In the genomic region with DNA sequence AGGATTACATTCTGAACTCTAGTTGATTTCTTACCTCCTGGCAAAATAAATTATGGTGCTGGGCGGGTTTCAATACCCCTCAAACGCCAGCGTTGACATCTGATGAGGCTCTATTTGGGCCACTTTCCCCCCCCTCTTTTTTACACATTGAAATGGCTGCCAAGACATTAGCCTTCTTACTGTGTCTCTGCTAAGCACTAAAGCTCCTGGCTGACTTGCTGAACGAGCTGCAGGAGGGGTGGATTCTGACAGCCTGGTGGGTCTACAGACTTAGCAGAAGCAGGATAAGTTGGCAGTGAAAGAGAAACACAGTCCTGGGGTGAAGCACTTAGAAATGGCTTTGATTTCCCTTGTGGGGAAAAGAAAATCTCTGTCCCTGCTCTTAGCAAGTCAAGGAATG, we compare ENCODE assay signal across 17 mouse cellular contexts.
DNase-seq lines count a peak whose midpoint lies in the region; ATAC-seq and TF ChIP-seq lines count a peak whose summit lies in the region.
"Had no signal": no experiment of that assay in that cellular context is flagged by ENCODE, and none has a peak within 500 bp of the region (broad histone marks: within the 10 kb centered on the region; RNA-seq: fewer than 3 reads in every experiment).

No protein-coding gene starts in this region.

- no peak for TF ChIP-seq CTCF in hindbrain, postnatal 0 days (IDR thresholded peaks at IDR 0.05; ENCODE audit: low read depth)
- no peak for TF ChIP-seq CTCF in brain, embryonic 14.5 days (IDR thresholded peaks at IDR 0.05; ENCODE audit: borderline replicate concordance, extremely low read depth, insufficient read depth, insufficient read length)

- ATAC-seq in forebrain, embryonic 14.5 days = peak; percentile 37; the same call in 1 of the 2 replicates
- no peak for ATAC-seq in forebrain, embryonic 15.5 days (replicated peaks)
- ATAC-seq in hindbrain, postnatal 0 days = no peak
- ATAC-seq in hindbrain, embryonic 16.5 days = no peak
- peak; percentile 55; the same call in 1 of the 2 replicates for ATAC-seq in limb, embryonic 15.5 days (ENCODE audit: insufficient number of reproducible peaks, low FRiP score, low TSS enrichment, low read depth)
- ATAC-seq: activated CD4-positive, CD25-positive, alpha-beta regulatory T cell, adult 4 months; intestine, embryonic 16.5 days; Patski had no signal

- no peaks in the 10 kb centered on the region for H3K27me3 ChIP-seq in forebrain, embryonic 14.5 days (replicated peaks; ENCODE audit: control insufficient read depth, insufficient read depth, low read length)
- H3K27me3 ChIP-seq in forebrain, embryonic 15.5 days = no peaks in the 10 kb centered on the region
- no peaks in the 10 kb centered on the region for H3K27me3 ChIP-seq in hindbrain, postnatal 0 days (ENCODE audit: insufficient read depth, low read length)
- no peaks in the 10 kb centered on the region for H3K27me3 ChIP-seq in hindbrain, embryonic 16.5 days (replicated peaks; ENCODE audit: control insufficient read depth, insufficient read depth, low read length)
- H3K27me3 ChIP-seq in limb, embryonic 15.5 days = no peaks in the 10 kb centered on the region
- H3K27me3 ChIP-seq: CH12.LX; heart, embryonic 13.5 days had no signal

- H3K27ac ChIP-seq in forebrain, embryonic 14.5 days (ENCODE audit: low read depth, low read length) = no peak overlapping the region
- H3K27ac ChIP-seq in forebrain, embryonic 15.5 days (replicated peaks) = no peak overlapping the region
- no peak overlapping the region for H3K27ac ChIP-seq in hindbrain, postnatal 0 days
- no peak overlapping the region for H3K27ac ChIP-seq in hindbrain, embryonic 16.5 days (ENCODE audit: low read depth, low read length)
- no peak overlapping the region for H3K27ac ChIP-seq in limb, embryonic 15.5 days
- H3K27ac ChIP-seq: heart, embryonic 13.5 days had no signal

- peak; percentile 33 for DNase-seq in forebrain, embryonic 14.5 days (ENCODE audit: low spot score)
- DNase-seq in hindbrain, postnatal 0 days (ENCODE audit: low spot score) = peak; percentile 10
- DNase-seq in brain, embryonic 14.5 days (ENCODE audit: low read depth) = peak; percentile 64
- DNase-seq in yolk sac, embryonic 10.5 days (ENCODE audit: low spot score) = no peak
- DNase-seq: adrenal gland, postnatal 25 days; cerebellum, adult 2 months; gastrocnemius, postnatal 36 days; heart, adult 11 months; heart, postnatal 36 days had no signal

- no peaks in the 10 kb centered on the region for H3K36me3 ChIP-seq in forebrain, embryonic 14.5 days (ENCODE audit: control insufficient read depth, insufficient read depth, low read length)
- H3K36me3 ChIP-seq in forebrain, embryonic 15.5 days = no peaks in the 10 kb centered on the region
- no peaks in the 10 kb centered on the region for H3K36me3 ChIP-seq in hindbrain, postnatal 0 days (ENCODE audit: insufficient read depth, low read length)
- H3K36me3 ChIP-seq in hindbrain, embryonic 16.5 days (ENCODE audit: control insufficient read depth, insufficient read depth, low read length) = no peaks in the 10 kb centered on the region
- H3K36me3 ChIP-seq in limb, embryonic 15.5 days = no peaks in the 10 kb centered on the region
- H3K36me3 ChIP-seq: heart, embryonic 13.5 days had no signal

- no peak overlapping the region for H3K4me2 ChIP-seq in forebrain, embryonic 14.5 days (ENCODE audit: low read length)
- no peak overlapping the region for H3K4me2 ChIP-seq in forebrain, embryonic 15.5 days (replicated peaks)
- no peak overlapping the region for H3K4me2 ChIP-seq in hindbrain, postnatal 0 days (ENCODE audit: low read depth, low read length)
- no peak overlapping the region for H3K4me2 ChIP-seq in hindbrain, embryonic 16.5 days (ENCODE audit: low read length)
- no peak overlapping the region for H3K4me2 ChIP-seq in limb, embryonic 15.5 days
- H3K4me2 ChIP-seq: heart, embryonic 13.5 days had no signal

- TF ChIP-seq POLR2A in brain, embryonic 14.5 days (IDR thresholded peaks at IDR 0.05; ENCODE audit: borderline replicate concordance, extremely low read depth, insufficient read depth, insufficient read length, poor library complexity, severe bottlenecking) = no peak

- no peak overlapping the region for H3K4me3 ChIP-seq in forebrain, embryonic 14.5 days (ENCODE audit: low read depth, low read length)
- H3K4me3 ChIP-seq in forebrain, embryonic 15.5 days = no peak overlapping the region
- H3K4me3 ChIP-seq in hindbrain, postnatal 0 days (ENCODE audit: low read length) = no peak overlapping the region
- H3K4me3 ChIP-seq in hindbrain, embryonic 16.5 days (ENCODE audit: low read length) = no peak overlapping the region
- no peak overlapping the region for H3K4me3 ChIP-seq in limb, embryonic 15.5 days
- H3K4me3 ChIP-seq: heart, embryonic 13.5 days had no signal

- no peaks in the 10 kb centered on the region for H3K4me1 ChIP-seq in forebrain, embryonic 14.5 days (ENCODE audit: control insufficient read depth, insufficient read depth, low read length)
- no peaks in the 10 kb centered on the region for H3K4me1 ChIP-seq in forebrain, embryonic 15.5 days
- no peaks in the 10 kb centered on the region for H3K4me1 ChIP-seq in hindbrain, postnatal 0 days (ENCODE audit: insufficient read depth, low read length)
- no peaks in the 10 kb centered on the region for H3K4me1 ChIP-seq in hindbrain, embryonic 16.5 days (ENCODE audit: control insufficient read depth, insufficient read depth, low read depth, low read length)
- H3K4me1 ChIP-seq in limb, embryonic 15.5 days = peaks cover 8% of the 10 kb centered on the region; the same call in 1 of the 2 replicates
- H3K4me1 ChIP-seq: heart, embryonic 13.5 days had no signal

- no peaks in the 10 kb centered on the region for H3K9me3 ChIP-seq in forebrain, embryonic 14.5 days (replicated peaks; ENCODE audit: control insufficient read depth, low read length)
- H3K9me3 ChIP-seq in forebrain, embryonic 15.5 days = no peaks in the 10 kb centered on the region
- H3K9me3 ChIP-seq in hindbrain, postnatal 0 days (ENCODE audit: low read length) = no peaks in the 10 kb centered on the region
- no peaks in the 10 kb centered on the region for H3K9me3 ChIP-seq in hindbrain, embryonic 16.5 days (ENCODE audit: control insufficient read depth, low read length)
- no peaks in the 10 kb centered on the region for H3K9me3 ChIP-seq in limb, embryonic 15.5 days
- H3K9me3 ChIP-seq: heart, embryonic 13.5 days had no signal

- no peak overlapping the region for H3K9ac ChIP-seq in forebrain, embryonic 14.5 days (ENCODE audit: low read length)
- no peak overlapping the region for H3K9ac ChIP-seq in forebrain, embryonic 15.5 days (replicated peaks)
- H3K9ac ChIP-seq in hindbrain, postnatal 0 days (replicated peaks; ENCODE audit: low read length) = no peak overlapping the region
- H3K9ac ChIP-seq in hindbrain, embryonic 16.5 days (ENCODE audit: low read depth, low read length) = no peak overlapping the region
- H3K9ac ChIP-seq in limb, embryonic 15.5 days = no peak overlapping the region
- H3K9ac ChIP-seq: heart, embryonic 13.5 days had no signal

- 56% methylated on average over 4 of the region's 4 CpGs for WGBS in forebrain, embryonic 14.5 days
- WGBS in forebrain, embryonic 15.5 days = 45% methylated on average over 4 of the region's 4 CpGs
- 59% methylated on average over 4 of the region's 4 CpGs for WGBS in hindbrain, postnatal 0 days
- 59% methylated on average over 4 of the region's 4 CpGs for WGBS in hindbrain, embryonic 16.5 days
- 32% methylated on average over 4 of the region's 4 CpGs for WGBS in limb, embryonic 15.5 days

Comparison
In these comparisons a context has a peak if more than half of its experiments do, and no peak if none do; other contexts are left out.
1. ATAC-seq: peak in forebrain, embryonic 14.5 days (single experiment) and limb, embryonic 15.5 days (single experiment); none in forebrain, embryonic 15.5 days (single experiment), hindbrain, postnatal 0 days (single experiment) and hindbrain, embryonic 16.5 days (single experiment).